Mouse (Mus musculus) limb, embryonic 13.5 days (tissue): ENCODE data around the gene Emp3. TPM values are rescaled to one million over a fixed set of nuclear protein-coding genes. Genes with fewer than 3 reads are reported as not detected.
"Not testable (repeated sequence)": the region's sequence is repeated elsewhere in the genome, so short reads cannot be mapped to it uniquely, and the experiment has no call there.

ENCODE experiments used
- ATAC-seq: fragments of 200-750 bp; cut with Nextera tagmentation; 2 replicates; pipeline ENCODE4 v1.8.0; 2017; ENCODE audit warnings: low read depth, moderate number of reproducible peaks, moderate TSS enrichment; ENCODE audit not compliant: low FRiP score
- H3K27ac ChIP-seq: fragments of 300-500 bp; sonication (generic); 2 replicates; pipeline ENCODE4 v1.5.1; 2015; ENCODE audit warnings: inconsistent platforms, mild to moderate bottlenecking, moderate library complexity
- H3K27me3 ChIP-seq: fragments of 300-500 bp; sonication (generic); 2 replicates; pipeline ENCODE4 v1.6.1; 2015; ENCODE audit warnings: mild to moderate bottlenecking, inconsistent platforms
- H3K36me3 ChIP-seq: fragments of 300-500 bp; sonication (generic); 2 replicates; pipeline ENCODE4 v1.6.1; 2015; ENCODE audit warnings: inconsistent platforms, mild to moderate bottlenecking, moderate library complexity
- H3K4me1 ChIP-seq: fragments of 300-500 bp; sonication (generic); 2 replicates; pipeline ENCODE4 v1.6.1; 2015; ENCODE audit warnings: inconsistent platforms
- H3K4me2 ChIP-seq: fragments of 300-500 bp; sonication (generic); replicated peaks from 2 replicates; pipeline ENCODE4 v1.6.1; 2015; ENCODE audit warnings: inconsistent platforms, mild to moderate bottlenecking, moderate library complexity
- H3K4me3 ChIP-seq: fragments of 300-500 bp; sonication (generic); 2 replicates; pipeline ENCODE4 v1.5.1; 2015; ENCODE audit warnings: moderate library complexity, mild to moderate bottlenecking, inconsistent platforms
- H3K9ac ChIP-seq: fragments of 300-500 bp; sonication (generic); 2 replicates; pipeline ENCODE4 v1.6.1; 2015; ENCODE audit warnings: mild to moderate bottlenecking, inconsistent platforms
- H3K9me3 ChIP-seq: fragments of 300-500 bp; sonication (generic); 2 replicates; pipeline ENCODE4 v1.6.1; 2016; ENCODE audit warnings: inconsistent platforms
- WGBS: fragments of 180-500 bp; shearing (Covaris S2); methylation state at CpG from one replicate; pipeline ENCODE4 v1.1.7; 2015; 5-methylcytosine and 5-hydroxymethylcytosine counted together
- polyA plus RNA-seq: library from polyadenylated mRNA; unstranded; fragments of >200 nt; fragmentation: Nextera tagmentation; extraction: Ambion mirVana; gene quantifications from 2 replicates; pipeline ENCODE4 v1.2.1, GENCODE M21; 2015

Gene Emp3
- polyA plus RNA-seq, 1 experiment from 2014 or later, result 181 TPM

GRCm38 (mm10) chr7:45880531-45880930 lies 40.7 kb downstream of the Emp3 start:
- H3K36me3 ChIP-seq, result peaks cover 99% of the 10 kb centered on the region
- no peaks in the 10 kb centered on the region for H3K27me3 ChIP-seq
- no peak overlapping the region for H3K9ac ChIP-seq
- no peak for ATAC-seq
- no peaks in the 10 kb centered on the region for H3K4me1 ChIP-seq
- H3K9me3 ChIP-seq, result peaks cover 5% of the 10 kb centered on the region; the same call in 1 of the 2 replicates
- WGBS, result 95% methylated on average over 4 of the region's 4 CpGs
- H3K27ac ChIP-seq, result no peak overlapping the region
- H3K4me3 ChIP-seq, result no peak overlapping the region
- H3K4me2 ChIP-seq, result no peak overlapping the region

GRCm38 (mm10) chr7:45878278-45878677 lies 42.9 kb downstream of the Emp3 start, which contains the start of gene Grin2d:
Gene Grin2d (minus strand): TSS chr7:45878378.
- not testable (repeated sequence) for ATAC-seq, H3K27me3 ChIP-seq, H3K4me3 ChIP-seq, H3K27ac ChIP-seq, H3K9me3 ChIP-seq, H3K9ac ChIP-seq, H3K4me2 ChIP-seq
- WGBS, result 96% methylated on average over 1 of the region's 1 CpGs
- peaks cover 91% of the 10 kb centered on the region for H3K36me3 ChIP-seq
- peaks cover 17% of the 10 kb centered on the region for H3K4me1 ChIP-seq

GRCm38 (mm10) chr7:45876895-45877294 lies 44.3 kb downstream of the Emp3 start:
- H3K36me3 ChIP-seq, result peaks cover 78% of the 10 kb centered on the region
- no peak overlapping the region for H3K4me2 ChIP-seq
- H3K4me3 ChIP-seq, result no peak overlapping the region
- peaks cover 5% of the 10 kb centered on the region; the same call in 1 of the 2 replicates for H3K9me3 ChIP-seq
- peaks cover 3% of the 10 kb centered on the region for H3K27me3 ChIP-seq
- H3K4me1 ChIP-seq, result peaks cover 17% of the 10 kb centered on the region
- no peak overlapping the region for H3K27ac ChIP-seq
- 93% methylated on average over 7 of the region's 7 CpGs for WGBS
- H3K9ac ChIP-seq, result no peak overlapping the region
- no peak for ATAC-seq

GRCm38 (mm10) chr7:45873061-45873947 lies 47.9 kb downstream of the Emp3 start:
- Histone ChIP-seq H3K36me3 (peaks cover 42% of the 10 kb centered on the region), H3K27me3 (peaks cover 39% of the 10 kb centered on the region), H3K9me3 (no peaks in the 10 kb centered on the region), H3K27ac (peak overlapping the region; percentile 94), H3K4me2 (peak overlapping the region; percentile 88), H3K4me3 (peak overlapping the region; percentile 87), H3K9ac (peak overlapping the region; percentile 98), H3K4me1 (peaks cover 38% of the 10 kb centered on the region)
- ATAC-seq, result peak; percentile 46
- 2% methylated on average over 28 of the region's 28 CpGs for WGBS

GRCm38 (mm10) chr7:45872624-45873023 lies 48.6 kb downstream of the Emp3 start, which contains the start of gene Kdelr1:
Gene Kdelr1 (plus strand): TSS chr7:45872772.
- H3K36me3 ChIP-seq, result peaks cover 36% of the 10 kb centered on the region
- no peaks in the 10 kb centered on the region for H3K9me3 ChIP-seq
- H3K9ac ChIP-seq, result peak within 1 kb of the TSS; percentile 98
- peak; percentile 81 for ATAC-seq
- peak within 1 kb of the TSS; percentile 87 for H3K4me3 ChIP-seq
- peak within 1 kb of the TSS; percentile 94 for H3K27ac ChIP-seq
- H3K4me2 ChIP-seq, result peak within 1 kb of the TSS; percentile 88
- H3K27me3 ChIP-seq, result peaks cover 46% of the 10 kb centered on the region
- under 1% methylated on average over 17 of the region's 18 CpGs for WGBS
- peaks cover 45% of the 10 kb centered on the region for H3K4me1 ChIP-seq

- peak overlapping the region; percentile 68 for H3K9ac ChIP-seq
- peaks cover 14% of the 10 kb centered on the region for H3K36me3 ChIP-seq
- H3K4me1 ChIP-seq, result peaks cover 53% of the 10 kb centered on the region
- peak overlapping the region; percentile 38 for H3K4me3 ChIP-seq
- peaks cover 56% of the 10 kb centered on the region for H3K27me3 ChIP-seq
- H3K4me2 ChIP-seq, result peak overlapping the region; percentile 68
- H3K9me3 ChIP-seq, result no peaks in the 10 kb centered on the region
- 1% methylated on average over 30 of the region's 30 CpGs for WGBS
- ATAC-seq, result no peak
- H3K27ac ChIP-seq, result no peak overlapping the region
These were observed 50.7 kb downstream of the Emp3 start for GRCm38 (mm10) chr7:45870282-45871058.

- peak overlapping the region; percentile 38 for H3K4me3 ChIP-seq
- H3K4me1 ChIP-seq, result peaks cover 49% of the 10 kb centered on the region
- H3K27me3 ChIP-seq, result peaks cover 56% of the 10 kb centered on the region
These were observed 51.4 kb downstream of the Emp3 start for GRCm38 (mm10) chr7:45869787-45870186.

GRCm38 (mm10) chr7:45869107-45869670 lies 52.0 kb downstream of the Emp3 start:
- WGBS, result 10% methylated on average over 8 of the region's 8 CpGs
- Histone ChIP-seq H3K36me3 (peaks cover 2% of the 10 kb centered on the region), H3K4me3 (peak overlapping the region; percentile 38), H3K27ac (no peak overlapping the region), H3K27me3 (peaks cover 56% of the 10 kb centered on the region), H3K9me3 (no peaks in the 10 kb centered on the region), H3K9ac (peak overlapping the region; percentile 68), H3K4me2 (peak overlapping the region; percentile 68), H3K4me1 (peaks cover 43% of the 10 kb centered on the region)
- no peak for ATAC-seq

More at GRCm38 (mm10) chr7:45869787-45870186, 51.4 kb downstream of the Emp3 start:
- H3K9ac ChIP-seq, result peak overlapping the region; percentile 68
- peaks cover 8% of the 10 kb centered on the region for H3K36me3 ChIP-seq
- 4% methylated on average over 11 of the region's 14 CpGs for WGBS
- no peak overlapping the region for H3K27ac ChIP-seq
- ATAC-seq, result no peak
- no peaks in the 10 kb centered on the region for H3K9me3 ChIP-seq
- peak overlapping the region; percentile 68 for H3K4me2 ChIP-seq

Other genes with a start within 250 kb of the Emp3 start
- 0.23 and 0.24 TPM in 2 replicates for gene Ntn5, start 237.4 kb downstream of the Emp3 start, polyA plus RNA-seq
- 0.45 and 0.55 TPM in 2 replicates for gene Sec1, start 227.0 kb downstream of the Emp3 start, polyA plus RNA-seq
- gene Car11, start 221.6 kb downstream of the Emp3 start, polyA plus RNA-seq, result 12.2 and 12.5 TPM in 2 replicates
- gene Dbp, start 216.3 kb downstream of the Emp3 start, polyA plus RNA-seq, result 4.5 and 6.2 TPM in 2 replicates
- 1,016 and 1,039 TPM in 2 replicates for gene Rpl18, start 205.9 kb downstream of the Emp3 start, polyA plus RNA-seq
- 33.4 and 36.0 TPM in 2 replicates for gene Sphk2, start 203.4 kb downstream of the Emp3 start, polyA plus RNA-seq
- 0.61 and 1.0 TPM in 2 replicates for gene Fam83e, start 200.2 kb downstream of the Emp3 start, polyA plus RNA-seq
- not detected in 2 replicates for gene Spaca4, start 195.6 kb downstream of the Emp3 start, polyA plus RNA-seq
- gene Lmtk3, start 137.7 kb downstream of the Emp3 start, polyA plus RNA-seq, result 4.3 and 4.9 TPM in 2 replicates
- 3.1 and 3.7 TPM in 2 replicates for gene Sult2b1, start 136.7 kb downstream of the Emp3 start, polyA plus RNA-seq
- gene Cyth2, start 106.8 kb downstream of the Emp3 start, polyA plus RNA-seq, result 135 and 137 TPM in 2 replicates
- gene Kcnj14, start 96.6 kb downstream of the Emp3 start, polyA plus RNA-seq, result 2.1 TPM in 2 replicates
- gene Grwd1, start 90.5 kb downstream of the Emp3 start, polyA plus RNA-seq, result 69.1 and 71.6 TPM in 2 replicates
- 69.4 and 73.7 TPM in 2 replicates for gene Kdelr1, start 48.6 kb downstream of the Emp3 start, polyA plus RNA-seq
- 0.43 and 0.59 TPM in 2 replicates for gene Grin2d, start 43.0 kb downstream of the Emp3 start, polyA plus RNA-seq
- 0.43 and 0.46 TPM in 2 replicates for gene Syngr4, start 24.7 kb downstream of the Emp3 start, polyA plus RNA-seq
- gene Tmem143, start 24.5 kb downstream of the Emp3 start, polyA plus RNA-seq, result 4.9 and 5.2 TPM in 2 replicates
- gene Ccdc114, start 2.7 kb upstream of the Emp3 start, polyA plus RNA-seq, result 4.1 and 4.8 TPM in 2 replicates
- 0.19 and 0.50 TPM in 2 replicates for gene Abcc6, start 108.9 kb upstream of the Emp3 start, polyA plus RNA-seq
- gene Nomo1, start 112.3 kb upstream of the Emp3 start, polyA plus RNA-seq, result 24.3 and 26.5 TPM in 2 replicates
- gene Kcnj11, start 179.4 kb upstream of the Emp3 start, polyA plus RNA-seq, result 0.18 and 0.23 TPM in 2 replicates